Mouse (Mus musculus): ENCODE measurements around the gene Ppp1r14d. TPM values are rescaled to one million over a fixed set of nuclear protein-coding genes. Genes with fewer than 3 reads are reported as not detected.
A peak's percentile ranks its signal among the peaks of the same experiment; 100 is the strongest.

The Ppp1r14d gene
- not detected in 2 replicates for total RNA-seq (2017)

DNA sequence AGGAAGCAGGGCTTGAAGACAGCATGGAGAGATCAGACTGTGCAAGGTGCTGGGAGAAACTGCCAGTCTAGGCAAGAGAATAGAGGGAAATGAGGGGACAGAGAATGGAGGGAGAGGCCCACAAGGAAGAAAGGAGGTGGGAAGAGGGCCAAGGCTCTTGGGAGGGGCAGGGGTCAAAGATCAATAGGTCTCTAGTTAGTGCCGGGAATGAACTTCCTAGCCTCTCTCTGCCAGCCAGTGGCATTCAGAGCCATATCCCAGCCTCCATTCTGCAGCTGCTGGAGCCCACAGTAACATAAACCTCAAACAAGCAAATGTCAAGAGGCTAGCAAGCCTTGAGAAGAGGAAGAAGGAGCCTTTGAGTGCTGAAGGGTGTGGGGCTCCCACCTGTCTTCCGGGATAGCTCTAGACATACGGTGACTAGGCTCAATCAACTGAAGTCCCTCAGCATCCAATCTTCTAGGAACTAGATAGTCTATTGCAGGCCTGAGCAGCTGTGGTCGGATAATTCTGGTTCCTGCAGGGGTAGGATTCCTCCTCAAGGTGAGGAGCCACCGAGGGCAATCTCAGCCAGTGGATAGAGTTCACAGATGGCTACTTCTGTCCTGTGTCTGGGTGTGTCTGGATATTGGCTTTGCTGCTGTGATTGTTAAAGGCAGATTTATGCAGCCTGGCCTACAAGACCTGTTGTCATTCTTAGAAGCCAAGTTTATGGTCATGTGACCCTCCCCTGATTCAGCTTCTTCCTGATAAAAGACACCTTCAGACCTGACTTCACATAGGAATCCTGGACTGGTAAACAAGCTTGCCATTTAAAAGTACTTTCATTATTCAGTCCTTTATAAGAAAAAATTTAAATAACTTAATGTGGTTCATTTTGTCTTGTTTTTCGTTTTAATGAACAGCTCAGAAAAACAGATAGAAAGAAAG lies at the start of gene Ppp1r14d:
Gene Ppp1r14d, minus strand, starts transcription at position 132 of the 930 bp plus-strand sequence.
- ATAC-seq (ENCODE audit: extremely low read depth, insufficient number of reproducible peaks, low FRiP score, poor library complexity, severe bottlenecking) = no peak

DNA sequence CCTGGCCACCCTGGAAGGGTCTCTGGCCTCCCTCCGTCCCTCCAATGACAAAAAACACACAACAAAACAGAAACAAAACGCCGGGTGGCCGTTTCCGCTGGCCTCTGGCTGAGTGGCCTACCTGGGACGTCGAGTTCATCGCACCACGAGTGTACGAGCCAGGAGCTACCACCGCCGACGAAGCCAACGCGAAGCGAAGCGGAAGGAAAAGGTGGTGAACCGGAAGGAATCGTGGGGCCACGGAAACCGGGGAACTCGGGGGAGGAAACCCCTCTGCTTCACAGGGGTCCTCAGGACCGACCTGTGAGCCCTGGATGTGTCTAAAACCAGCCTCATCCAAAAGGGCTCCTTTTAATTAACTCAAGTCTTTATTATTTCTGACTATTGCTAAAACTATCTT lies 48.1 kb upstream of the Ppp1r14d start:
- ATAC-seq (ENCODE audit: extremely low read depth, insufficient number of reproducible peaks, low FRiP score, poor library complexity, severe bottlenecking) = no peak

DNA sequence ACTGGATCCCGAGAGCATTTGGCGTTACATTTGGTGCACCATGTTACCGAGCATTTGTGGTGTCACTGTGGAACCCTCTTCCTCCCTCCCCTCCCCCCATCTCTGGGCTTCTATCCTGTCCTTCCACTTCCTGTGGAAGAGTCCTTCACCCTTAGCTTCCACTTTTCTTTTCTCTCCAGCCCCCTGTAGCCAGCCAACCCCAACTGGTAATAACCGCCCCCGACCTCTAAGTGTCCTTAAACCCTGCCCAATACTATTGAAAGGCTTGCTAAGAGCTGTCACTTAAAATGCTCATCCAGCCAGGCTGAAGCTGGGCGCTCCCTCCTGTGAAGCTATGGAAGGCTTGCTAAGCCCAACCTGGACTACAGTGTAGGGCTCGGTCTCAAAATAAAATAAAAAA lies 47.2 kb upstream of the Ppp1r14d start:
- ATAC-seq (ENCODE audit: extremely low read depth, insufficient number of reproducible peaks, low FRiP score, poor library complexity, severe bottlenecking) = no peak

DNA sequence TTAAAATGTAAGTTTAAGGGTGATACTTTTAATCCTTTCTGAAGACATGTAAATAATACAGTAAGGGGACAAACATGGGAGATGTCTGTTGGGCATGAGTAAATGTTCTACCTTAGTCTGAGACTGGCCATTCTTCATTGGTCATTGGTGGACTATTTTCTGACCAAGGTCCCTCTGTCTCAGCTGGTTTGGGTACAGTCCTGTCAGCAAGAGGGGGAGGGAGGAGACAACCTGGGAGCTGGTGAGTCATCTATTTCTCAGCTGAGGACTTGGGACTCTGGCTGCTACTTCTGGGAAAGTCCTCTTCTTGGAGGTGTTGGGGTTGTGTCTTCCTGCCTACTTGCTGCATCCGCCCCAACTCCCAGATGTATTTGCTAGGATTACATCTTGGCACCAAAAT lies 44.4 kb upstream of the Ppp1r14d start:
- no peak for ATAC-seq (ENCODE audit: extremely low read depth, insufficient number of reproducible peaks, low FRiP score, poor library complexity, severe bottlenecking)

DNA sequence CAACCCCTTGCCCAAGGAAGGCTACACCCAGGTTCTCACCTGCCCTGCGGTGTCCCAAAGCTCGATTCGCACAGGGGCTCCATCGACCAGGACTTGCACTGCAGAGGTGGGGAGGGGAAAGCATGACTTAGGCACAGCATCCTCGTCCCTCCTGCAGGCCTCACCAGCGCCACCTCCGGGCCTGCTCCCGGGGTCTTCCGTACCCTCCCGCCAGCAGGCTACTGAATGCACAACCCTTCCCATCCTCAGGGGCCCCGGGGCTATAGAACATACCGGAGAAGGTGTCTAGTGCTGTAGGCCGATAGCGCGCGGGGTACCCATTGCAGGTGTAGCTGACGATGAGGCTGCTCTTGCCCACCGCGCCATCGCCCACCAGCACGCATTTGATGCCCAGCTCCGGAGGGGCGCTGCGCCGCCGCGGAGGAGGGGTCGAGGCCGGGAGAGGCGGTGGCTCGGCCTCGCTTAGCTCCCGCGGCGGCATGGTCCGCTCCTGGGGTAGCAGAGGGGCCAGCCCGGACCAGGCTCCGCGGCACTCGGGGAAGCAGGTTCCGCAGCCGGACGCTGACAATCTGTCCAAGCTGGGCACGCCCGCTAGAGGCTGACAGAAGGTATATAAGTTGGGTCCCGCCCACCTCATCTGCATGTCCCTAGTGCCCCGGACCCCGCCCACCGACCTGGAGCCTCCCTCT lies 41.1 kb upstream of the Ppp1r14d start, which contains the start of gene Rhov:
Gene Rhov, minus strand, starts transcription at position 630 of the 689 bp plus-strand sequence.
- peak; percentile 76 for ATAC-seq (ENCODE audit: extremely low read depth, insufficient number of reproducible peaks, low FRiP score, poor library complexity, severe bottlenecking)

DNA sequence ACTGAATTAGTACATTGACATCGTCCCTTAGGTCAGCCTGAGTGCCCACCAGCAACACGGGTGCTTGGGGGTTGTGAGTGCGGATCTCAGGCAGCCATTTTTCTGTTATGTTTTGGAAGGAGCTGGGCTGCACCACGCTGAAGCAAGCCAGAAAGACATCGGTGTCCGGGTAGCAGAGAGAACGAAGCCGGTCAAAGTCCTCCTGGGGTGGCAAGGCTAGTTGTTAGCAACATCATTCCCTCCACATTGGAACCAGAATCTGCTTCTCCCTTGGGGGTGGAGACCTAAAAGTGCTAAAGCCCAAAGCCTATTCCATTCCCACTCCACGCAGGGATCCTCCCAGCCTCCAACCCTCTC lies 40.6 kb upstream of the Ppp1r14d start:
- ATAC-seq (ENCODE audit: extremely low read depth, insufficient number of reproducible peaks, low FRiP score, poor library complexity, severe bottlenecking) = no peak

DNA sequence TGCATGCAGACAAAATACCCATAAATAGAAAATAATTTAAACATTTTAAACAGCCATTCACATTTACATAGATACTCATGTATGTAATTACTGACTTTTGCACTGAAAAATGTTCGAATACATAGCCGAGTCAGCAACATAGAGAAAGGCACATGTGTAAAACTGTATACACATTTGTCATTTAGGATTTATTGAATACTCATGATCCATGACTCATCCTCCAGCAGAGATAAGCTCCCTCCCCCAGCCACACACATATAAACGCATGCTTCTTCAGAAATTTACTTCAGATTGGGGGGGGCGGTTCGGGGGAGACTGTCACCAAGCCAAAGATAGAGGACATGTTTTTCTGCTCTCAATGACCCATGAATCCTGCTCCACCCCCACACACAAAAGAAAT lies 34.1 kb upstream of the Ppp1r14d start:
- no peak for ATAC-seq (ENCODE audit: extremely low read depth, insufficient number of reproducible peaks, low FRiP score, poor library complexity, severe bottlenecking)

DNA sequence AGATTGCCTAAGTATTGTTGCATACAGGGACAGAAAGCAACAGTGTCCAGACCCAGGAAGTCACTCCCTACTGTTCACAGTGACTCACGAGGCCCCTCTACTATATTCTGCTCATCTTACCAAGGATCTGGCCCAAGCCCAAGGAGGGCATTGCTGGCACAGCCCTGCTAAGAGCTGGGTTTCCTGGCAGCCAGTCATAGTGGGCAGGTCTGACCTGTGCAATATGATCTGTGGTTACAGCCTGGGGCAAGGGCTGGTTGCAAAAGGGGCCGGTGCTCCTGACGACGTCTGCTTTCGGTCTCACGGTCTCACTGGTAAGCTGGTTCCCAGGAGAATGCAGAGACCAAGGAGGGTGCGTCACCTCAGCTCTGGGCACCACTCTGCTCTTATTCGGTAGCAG lies 33.3 kb upstream of the Ppp1r14d start:
- peak; percentile 81 for ATAC-seq (ENCODE audit: extremely low read depth, insufficient number of reproducible peaks, low FRiP score, poor library complexity, severe bottlenecking)

DNA sequence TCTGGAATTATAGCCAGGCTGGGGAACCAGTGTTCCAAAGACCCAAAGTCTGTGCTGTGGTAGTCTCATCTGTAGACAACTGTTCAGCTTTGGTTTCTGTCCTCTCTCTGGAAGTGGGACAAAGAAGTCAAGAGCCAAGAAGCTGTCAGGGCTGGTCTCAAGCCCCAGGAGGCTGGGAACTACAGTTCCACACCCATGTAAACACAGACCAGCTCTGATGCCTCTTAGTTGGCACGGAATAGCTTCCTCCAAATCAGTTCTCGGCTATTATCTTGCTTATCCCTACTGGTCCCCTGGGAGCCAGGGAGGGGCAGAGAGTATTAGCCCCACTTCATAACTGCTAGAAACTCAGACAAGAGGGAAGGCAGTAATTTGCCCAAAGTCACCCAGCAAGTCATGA lies 31.6 kb upstream of the Ppp1r14d start:
- ATAC-seq (ENCODE audit: extremely low read depth, insufficient number of reproducible peaks, low FRiP score, poor library complexity, severe bottlenecking) = no peak

DNA sequence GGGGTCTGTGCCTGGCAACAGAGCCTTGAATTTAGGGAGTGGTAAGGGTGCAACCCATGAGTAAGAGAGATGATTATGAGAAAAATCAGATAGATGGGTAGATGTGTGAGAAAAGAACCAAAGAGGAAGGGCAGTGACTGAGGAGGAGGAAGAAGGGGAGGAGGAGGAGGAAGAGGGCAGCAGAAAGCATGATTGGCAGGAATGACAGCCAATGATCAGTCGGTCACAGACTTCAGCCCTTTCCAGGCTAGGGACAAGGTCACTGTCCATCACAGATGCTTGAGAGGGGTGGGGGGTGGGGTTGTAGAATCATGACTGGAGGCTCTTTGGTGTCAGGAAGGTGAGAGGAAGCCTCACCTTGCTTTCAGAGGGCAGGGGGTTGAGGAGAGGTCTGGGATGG lies 30.8 kb upstream of the Ppp1r14d start:
- no peak for ATAC-seq (ENCODE audit: extremely low read depth, insufficient number of reproducible peaks, low FRiP score, poor library complexity, severe bottlenecking)

DNA sequence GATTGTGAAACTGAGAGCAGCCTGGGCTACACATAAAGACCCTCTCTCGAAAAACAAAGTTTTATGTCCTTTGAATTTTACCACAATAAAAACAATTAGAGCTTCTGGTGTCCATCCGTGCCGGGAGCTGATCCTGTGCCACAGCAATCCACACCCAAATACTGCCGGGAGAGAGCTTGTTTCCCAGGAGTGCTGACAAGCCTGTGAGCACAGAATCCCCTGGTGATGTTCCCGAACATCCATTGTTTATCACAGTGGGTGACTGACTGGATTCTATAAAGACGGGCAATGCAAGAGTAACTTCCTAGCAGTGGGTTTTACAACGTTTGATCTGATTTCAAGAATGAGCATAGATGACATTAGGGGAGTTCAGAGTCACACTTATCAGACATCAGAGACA lies 25.3 kb upstream of the Ppp1r14d start:
- no peak for ATAC-seq (ENCODE audit: extremely low read depth, insufficient number of reproducible peaks, low FRiP score, poor library complexity, severe bottlenecking)

DNA sequence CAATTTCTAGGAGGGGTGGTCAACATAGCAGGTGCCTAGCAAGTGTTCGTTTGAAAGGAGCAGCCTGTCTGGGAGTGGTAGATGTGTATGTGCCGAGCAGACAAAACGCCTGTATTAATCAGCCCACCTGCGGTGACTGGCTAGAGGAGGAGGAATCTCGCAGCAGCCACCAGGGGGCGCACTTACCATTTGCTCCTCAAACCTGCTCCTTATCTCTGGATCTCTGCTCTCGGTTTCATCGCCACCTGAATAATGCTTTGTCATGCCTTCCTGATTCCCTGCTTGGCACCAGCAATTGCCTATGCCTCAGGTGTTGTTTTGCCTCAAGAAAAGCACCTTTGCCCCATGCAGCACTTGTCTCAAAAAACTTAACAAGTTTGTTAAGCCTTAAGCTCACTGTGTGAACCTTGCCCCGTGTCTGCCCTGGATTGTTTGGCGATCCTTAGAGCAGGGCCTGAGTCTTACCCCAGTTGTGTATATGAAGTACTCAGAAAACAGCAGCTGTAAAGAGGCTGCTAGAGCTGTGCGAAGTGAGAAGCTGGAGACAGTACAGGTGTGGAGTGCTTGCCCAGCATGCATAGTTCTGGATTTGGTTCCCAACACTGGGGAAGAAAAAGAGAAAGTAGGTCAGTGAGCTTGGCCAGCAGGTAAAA lies 21.2 kb upstream of the Ppp1r14d start:
- peak; percentile 88 for ATAC-seq (ENCODE audit: extremely low read depth, insufficient number of reproducible peaks, low FRiP score, poor library complexity, severe bottlenecking)

DNA sequence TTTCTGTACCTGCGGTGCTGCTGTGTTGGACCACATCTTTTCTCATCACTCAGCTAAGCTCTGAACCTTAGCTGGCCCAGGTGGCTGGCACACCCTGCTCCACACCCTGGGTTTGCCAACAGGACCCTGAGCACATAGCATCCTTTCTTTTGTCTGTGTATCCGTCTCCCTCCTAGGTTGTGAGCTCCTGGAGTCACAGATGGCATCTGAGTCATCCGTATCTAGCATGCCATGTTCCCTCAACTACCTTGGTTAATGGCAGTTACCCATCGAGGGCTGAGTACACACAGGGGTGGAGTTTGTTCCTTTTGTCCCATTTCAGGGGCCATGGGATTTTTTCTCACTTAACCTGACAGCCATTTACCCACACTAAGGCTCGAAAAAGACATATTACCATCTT lies 20.7 kb upstream of the Ppp1r14d start:
- ATAC-seq (ENCODE audit: extremely low read depth, insufficient number of reproducible peaks, low FRiP score, poor library complexity, severe bottlenecking) = no peak

DNA sequence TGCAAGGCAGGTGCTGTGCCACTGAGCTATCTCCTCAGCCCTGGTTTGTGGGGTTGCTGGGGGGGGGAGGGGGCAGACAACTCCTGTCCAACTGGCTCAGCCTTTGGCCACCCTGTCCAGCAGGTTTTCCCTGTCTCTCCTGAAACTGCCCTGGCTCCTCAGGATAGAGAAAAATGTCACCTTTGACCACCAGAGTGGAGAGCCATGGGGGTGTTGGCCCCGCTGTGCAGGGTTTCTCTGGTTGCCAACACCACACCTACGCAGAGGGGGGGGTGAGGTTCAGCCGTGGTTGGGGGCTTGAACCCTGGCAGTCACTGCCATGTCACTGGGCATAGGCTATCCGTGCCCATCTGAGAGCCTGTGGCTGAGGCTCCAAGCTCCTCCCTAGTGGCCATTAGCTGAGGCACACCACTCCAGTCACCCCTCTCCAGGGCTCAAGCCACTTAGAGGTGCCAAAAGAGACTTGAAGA lies 19.9 kb upstream of the Ppp1r14d start:
- no peak for ATAC-seq (ENCODE audit: extremely low read depth, insufficient number of reproducible peaks, low FRiP score, poor library complexity, severe bottlenecking)

DNA sequence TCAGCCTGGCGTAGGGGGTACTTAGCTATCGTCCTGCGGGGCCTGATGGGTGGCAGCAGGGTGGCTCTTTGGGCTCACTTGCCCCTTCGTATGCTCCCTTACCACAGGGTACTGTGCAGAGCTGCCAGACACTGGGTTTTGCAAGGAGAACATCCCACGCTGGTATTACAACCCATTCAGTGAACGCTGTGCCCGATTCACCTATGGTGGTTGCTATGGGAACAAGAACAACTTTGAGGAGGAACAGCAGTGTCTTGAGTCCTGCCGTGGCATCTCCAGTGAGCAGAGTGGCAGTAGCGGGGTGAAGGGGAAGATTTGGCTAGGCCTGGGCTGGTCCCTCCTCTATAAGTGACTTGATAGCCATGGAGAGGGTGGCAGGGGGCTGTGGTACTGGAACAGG lies 18.2 kb upstream of the Ppp1r14d start:
- ATAC-seq (ENCODE audit: extremely low read depth, insufficient number of reproducible peaks, low FRiP score, poor library complexity, severe bottlenecking) = no peak

DNA sequence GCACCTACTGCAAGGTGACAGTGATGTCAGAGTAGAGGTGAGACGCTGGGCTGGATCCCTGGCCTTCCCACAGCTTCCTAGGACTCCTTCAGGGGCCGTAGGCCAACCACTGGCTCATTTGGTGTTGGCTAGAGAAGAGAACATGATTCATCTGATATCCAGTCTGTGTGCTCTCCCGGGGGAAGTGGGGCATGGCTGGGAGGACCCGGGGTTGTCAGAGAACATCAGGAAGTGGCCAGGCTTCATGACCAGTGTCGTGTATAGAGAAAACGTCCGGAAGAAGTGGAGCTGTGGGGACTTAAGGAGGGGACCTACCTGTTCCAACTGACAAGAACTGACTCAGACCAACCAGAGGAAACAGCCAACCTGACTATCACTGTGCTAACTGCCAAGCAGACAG lies 15.5 kb upstream of the Ppp1r14d start:
- no peak for ATAC-seq (ENCODE audit: extremely low read depth, insufficient number of reproducible peaks, low FRiP score, poor library complexity, severe bottlenecking)

DNA sequence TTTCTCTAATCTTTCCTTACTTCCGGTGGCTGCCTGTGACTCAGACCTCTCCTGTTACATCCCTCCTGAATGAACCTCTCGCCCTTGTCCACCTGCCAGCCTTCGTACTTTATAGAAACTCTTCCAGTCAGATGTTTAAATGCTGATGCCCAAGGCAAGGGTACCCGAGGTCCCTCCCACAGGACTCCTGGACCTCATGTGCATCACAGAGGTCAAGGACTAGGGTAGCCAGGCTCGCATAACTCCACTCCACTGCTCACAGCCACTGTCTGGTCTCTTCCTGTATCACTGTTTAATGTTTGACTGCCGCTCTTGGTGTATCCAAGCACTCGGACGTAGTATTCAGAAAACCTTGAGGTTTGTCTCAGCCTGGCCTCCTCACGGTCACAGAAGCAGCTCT lies 12.8 kb upstream of the Ppp1r14d start:
- no peak for ATAC-seq (ENCODE audit: extremely low read depth, insufficient number of reproducible peaks, low FRiP score, poor library complexity, severe bottlenecking)

DNA sequence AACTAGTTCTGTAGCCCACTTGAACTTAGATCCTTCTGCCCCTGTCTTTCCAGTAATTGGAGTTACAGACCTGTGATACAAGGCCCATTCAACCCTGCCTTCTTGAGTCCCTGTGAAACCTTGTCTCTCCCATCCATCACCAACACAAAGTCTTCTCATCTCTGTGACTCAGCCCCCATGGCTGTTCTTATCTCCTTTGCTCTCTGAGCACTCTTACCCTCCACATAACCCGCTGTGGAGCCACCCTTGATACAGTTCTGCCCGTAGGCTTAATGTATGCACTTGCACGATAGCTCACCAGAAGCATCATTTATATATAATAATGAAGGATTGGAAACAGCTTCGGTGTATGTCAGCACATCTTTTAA lies 11.1 kb upstream of the Ppp1r14d start:
- no peak for ATAC-seq (ENCODE audit: extremely low read depth, insufficient number of reproducible peaks, low FRiP score, poor library complexity, severe bottlenecking)

DNA sequence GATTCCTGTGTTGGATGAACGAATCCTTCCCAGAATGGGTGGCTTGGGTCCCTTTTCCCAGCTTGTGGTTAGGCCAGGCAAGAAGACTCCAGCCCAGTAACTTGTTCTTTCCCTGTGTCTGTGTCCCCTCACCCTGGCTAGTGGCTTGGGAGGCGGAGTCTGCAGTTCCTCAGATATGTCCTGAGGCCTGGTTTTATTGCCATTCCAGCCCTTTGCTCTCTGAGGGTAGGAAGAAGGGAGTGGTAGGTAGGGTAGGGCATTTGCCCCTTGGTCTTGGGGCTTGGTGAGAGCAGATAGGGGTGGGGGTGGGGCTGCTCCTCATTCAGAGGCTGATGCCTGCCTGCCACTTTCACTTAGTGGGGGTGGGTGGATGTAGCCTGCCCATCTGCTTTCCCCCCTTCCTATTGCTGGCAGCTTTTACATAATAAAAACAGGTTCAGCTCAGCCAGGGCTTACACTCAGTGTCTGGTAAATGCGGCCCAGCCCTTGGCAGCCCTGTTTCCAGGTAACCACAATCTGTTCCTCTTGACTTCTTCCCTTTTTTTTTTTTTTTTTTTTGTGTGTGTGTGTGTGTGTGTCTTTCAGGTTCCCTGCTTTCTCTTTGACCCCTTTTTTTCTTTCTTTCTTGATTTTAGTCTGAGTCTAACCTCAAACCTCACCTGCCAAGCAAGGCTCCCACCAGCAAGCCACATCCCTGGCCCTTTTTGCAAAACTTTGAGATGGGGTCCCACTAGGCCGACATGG lies 10.5 kb upstream of the Ppp1r14d start:
- ATAC-seq (ENCODE audit: extremely low read depth, insufficient number of reproducible peaks, low FRiP score, poor library complexity, severe bottlenecking) = no peak
